Mouse (Mus musculus) CD4-positive, CD25-positive, alpha-beta regulatory T cell, adult 4 months (primary cell): ENCODE data around the gene Rp9. TPM values are rescaled to one million over a fixed set of nuclear protein-coding genes. Genes with fewer than 3 reads are reported as not detected.

Experiments
- polyA plus RNA-seq, 2 experiments: library from polyadenylated mRNA; unstranded; fragments of 100-300 nt; shearing (Covaris generic); gene quantifications; one replicate each; pipeline ENCODE4 v1.2.1; 2017

Gene Rp9
- polyA plus RNA-seq, 2 experiments from 2014 or later = 18.7 to 25.3 TPM

Other genes with a start within 250 kb of the Rp9 start
- 10 to 100 TPM; 47.0 to 48.9 TPM for gene Zfp809, start 244.0 kb downstream of the Rp9 start, polyA plus RNA-seq
- gene Zfp599, start 209.8 kb downstream of the Rp9 start, polyA plus RNA-seq = 1 to 10 TPM; 7.1 to 7.4 TPM
- 10 to 100 TPM in 1 of 2 experiments, 1 to 10 TPM in 1; 10.0 to 15.8 TPM for gene Zfp810, start 162.1 kb downstream of the Rp9 start, polyA plus RNA-seq
- 1 to 10 TPM; 2.8 to 4.3 TPM for gene Anln, start 80.6 kb downstream of the Rp9 start, polyA plus RNA-seq
- gene 9530077C05Rik, start 58.2 kb downstream of the Rp9 start, polyA plus RNA-seq = 1 to 10 TPM; 1.1 to 1.2 TPM
- not detected for gene Gm17545, start 15.5 kb downstream of the Rp9 start, polyA plus RNA-seq
- 10 to 100 TPM; 16.7 to 17.4 TPM for gene Bbs9, start 6.0 kb upstream of the Rp9 start, polyA plus RNA-seq